Mouse (Mus musculus) induced T-regulatory cell, adult 2 months (primary cell): ENCODE data around the gene Rad52.

Source experiments
- DNase-seq: peaks from one replicate; pipeline ENCODE4 v3.0.0-alpha.2; 2012; ENCODE audit warnings: low read depth

Rad52 gene

DNA sequence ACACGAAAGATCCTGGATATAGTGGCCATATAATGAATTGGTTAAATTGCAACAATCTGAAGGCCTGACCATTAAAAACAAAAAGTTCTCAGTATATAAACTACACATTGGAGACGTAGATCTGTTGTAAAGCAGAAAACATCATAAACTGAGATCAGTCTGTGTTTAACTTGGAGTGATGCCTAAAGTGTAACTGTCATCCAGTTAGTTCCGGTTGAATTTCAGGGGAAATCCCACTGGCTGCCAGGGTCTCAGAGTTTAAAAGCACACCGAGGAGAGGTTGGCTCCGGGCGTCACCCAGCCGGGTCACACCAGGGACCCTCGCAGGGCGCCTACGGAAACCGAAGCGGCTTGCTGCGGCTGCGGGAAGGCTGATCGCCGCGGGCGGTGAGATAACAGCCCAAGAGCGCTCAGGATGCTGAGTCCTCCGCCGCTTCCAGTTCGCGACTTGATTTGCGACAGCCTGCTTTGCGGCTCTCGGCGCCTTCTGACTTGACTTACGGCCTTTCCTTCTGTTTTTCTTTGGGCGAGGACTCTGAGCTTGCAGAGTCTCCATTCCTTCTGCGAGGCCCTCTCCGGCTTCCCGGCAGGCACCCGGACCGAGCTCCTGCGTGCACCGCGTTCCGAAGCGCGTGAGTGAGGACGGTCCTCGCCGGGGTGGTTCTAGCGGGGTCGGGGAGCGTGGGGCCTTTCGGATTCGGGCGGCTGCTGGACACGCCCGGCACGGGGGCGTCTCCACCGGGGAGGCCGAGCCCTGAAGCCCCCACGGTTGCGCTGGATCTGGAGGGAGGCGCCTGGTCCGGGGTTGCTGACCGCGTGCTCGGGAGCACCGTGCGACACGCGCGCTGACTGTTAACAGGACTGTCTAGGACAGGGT, at the start of gene Rad52:
Gene Rad52, plus strand, starts transcription at position 495 of the 877 bp plus-strand sequence.
- DNase-seq: peak; percentile 92

DNA sequence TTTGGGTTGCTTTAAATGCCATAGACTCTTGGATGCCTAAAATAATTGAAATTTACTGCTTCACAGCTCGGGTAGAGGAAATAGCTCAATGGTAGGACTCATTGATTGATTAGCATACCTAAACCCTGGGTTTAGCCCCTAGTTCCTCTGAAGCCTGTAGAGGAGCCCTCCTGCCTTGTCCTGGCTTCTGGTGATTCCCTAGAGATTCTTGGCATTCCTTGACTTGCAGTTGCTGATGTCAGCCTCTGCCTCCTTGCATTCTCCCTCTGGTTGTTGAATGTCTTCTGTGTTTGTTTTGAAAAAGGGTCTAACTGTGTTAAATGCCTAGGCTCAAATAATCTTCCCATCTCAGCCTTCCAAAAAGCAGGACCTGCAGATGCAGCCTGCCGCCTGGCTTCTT, 48.3 kb upstream of the Rad52 start:
- no peak for DNase-seq

DNA sequence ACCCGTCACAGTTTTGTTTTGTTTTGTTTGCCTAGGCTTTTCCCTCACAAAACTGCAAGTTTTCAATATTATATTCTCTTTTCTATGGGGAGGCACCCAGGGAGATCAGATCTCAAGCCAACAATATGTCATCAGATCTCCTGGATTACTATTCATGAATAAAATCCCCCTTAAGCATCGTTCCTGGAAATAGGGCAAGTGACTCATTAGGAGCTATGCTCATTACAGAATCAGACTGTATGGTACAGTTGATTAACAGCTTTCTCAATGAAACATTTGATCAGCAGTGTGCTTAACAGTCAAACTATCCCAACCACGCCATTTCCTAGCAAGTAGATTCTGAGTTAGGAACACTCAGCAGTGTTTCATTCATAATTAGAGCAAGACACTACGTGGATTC, 47.0 kb upstream of the Rad52 start:
- no peak for DNase-seq

DNA sequence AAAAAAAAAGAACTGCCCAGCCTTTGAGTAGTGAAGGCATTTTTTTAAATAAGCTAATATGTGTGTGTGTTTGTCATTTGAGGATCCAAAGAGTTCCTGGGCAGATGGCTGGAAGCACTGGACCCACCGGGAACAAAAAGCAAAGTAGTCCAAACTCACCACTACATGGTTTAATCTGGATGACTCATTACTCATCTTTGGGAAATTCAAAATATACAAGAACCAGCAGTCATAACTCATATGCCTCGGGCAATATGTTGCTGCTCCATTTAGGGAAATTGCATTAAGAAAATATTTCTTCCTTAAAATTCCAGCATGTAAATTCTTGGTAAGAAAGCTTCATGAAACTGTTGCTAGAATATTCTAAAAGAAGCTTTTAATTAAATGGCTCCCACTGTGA, 42.3 kb upstream of the Rad52 start:
- DNase-seq: no peak

DNA sequence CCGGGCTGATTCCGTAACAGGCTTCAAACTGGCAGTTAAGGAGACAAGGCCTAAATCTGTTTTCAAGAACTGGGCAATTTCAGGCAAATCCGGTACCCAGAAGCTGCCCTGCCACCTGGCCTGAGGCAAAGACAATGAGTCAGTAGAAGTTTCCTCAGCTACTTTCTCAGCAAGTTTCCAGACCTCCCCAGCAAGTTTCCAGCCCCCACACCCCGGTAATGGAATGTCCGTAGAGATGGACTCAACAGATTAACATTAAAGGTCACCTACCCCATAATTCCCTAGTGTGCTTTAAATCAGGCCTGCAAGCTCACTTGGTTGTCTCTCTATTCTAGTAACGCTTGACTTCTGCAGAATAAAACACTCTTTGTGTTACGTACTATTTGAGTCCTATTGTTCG, 41.0 kb upstream of the Rad52 start:
- no peak for DNase-seq

DNA sequence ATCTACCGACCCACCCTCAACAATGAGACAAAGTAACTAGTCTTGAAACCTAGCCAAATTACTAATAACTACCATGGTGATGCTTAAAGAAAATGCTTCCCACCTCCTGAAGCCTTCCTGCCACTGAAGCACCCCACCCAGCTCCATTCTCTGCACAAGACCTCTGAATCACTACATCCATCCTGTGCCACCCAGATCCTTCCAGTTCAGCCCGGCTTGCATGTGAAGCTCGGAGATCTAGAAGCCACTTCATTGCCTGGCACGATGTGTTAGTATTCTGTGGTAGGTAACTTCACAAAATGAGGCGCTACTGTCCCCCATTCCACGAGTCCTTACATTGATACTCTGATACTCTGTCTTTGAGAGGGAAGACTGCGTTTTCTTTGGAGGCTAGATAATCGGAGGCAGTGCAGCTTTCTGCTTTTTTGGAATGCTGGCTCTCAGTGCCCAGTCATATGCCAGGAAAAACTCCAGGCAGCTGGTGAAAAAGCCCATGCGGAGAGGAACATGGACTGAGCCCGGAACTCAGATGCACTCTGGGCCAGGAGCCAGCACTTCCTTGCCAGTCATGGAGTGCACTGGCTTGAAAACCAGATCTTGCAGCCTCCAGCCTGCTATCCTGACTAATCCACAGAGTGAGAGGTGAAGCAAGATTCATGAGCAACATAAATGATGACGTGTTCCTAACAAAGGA, 38.0 kb upstream of the Rad52 start:
- DNase-seq: no peak

DNA sequence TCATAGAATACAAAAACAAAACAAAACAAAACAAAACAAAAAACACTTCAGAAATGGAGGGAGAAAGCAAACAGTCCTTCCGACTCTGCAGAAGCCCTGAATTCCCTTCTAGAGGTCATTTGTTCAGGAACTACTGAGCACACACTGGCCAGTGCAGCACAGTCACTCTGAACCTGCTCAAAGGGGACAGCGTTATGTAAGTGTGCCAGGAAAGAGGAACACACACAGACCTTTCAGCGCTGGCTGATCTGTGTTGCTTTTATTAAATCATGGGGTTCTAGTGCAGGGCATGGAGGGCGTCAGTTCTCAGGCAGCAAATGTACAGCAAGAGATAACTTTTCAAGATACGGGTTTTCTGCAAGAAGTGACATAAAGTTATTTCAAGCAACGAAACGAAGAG, 19.3 kb upstream of the Rad52 start:
- DNase-seq: no peak

DNA sequence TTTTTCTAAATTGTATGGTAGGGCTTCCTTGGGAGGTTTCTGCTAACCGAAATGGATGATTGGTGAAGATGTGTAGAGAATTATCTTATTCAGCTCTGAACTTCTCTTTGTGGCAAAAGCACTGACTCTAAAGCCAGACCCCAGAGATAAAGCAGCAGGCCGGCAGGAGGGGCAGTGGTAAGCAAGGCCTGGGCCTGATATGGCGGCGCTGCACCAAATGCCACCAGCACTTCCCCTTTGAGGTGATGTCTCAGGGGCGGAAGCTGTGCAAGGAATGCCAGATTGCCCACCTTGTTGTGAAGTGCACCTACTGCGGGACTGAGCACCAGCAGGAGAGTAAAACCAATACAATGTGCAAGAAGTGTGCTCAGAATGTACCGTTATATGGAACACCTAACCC, 9.8 kb upstream of the Rad52 start:
- no peak for DNase-seq

DNA sequence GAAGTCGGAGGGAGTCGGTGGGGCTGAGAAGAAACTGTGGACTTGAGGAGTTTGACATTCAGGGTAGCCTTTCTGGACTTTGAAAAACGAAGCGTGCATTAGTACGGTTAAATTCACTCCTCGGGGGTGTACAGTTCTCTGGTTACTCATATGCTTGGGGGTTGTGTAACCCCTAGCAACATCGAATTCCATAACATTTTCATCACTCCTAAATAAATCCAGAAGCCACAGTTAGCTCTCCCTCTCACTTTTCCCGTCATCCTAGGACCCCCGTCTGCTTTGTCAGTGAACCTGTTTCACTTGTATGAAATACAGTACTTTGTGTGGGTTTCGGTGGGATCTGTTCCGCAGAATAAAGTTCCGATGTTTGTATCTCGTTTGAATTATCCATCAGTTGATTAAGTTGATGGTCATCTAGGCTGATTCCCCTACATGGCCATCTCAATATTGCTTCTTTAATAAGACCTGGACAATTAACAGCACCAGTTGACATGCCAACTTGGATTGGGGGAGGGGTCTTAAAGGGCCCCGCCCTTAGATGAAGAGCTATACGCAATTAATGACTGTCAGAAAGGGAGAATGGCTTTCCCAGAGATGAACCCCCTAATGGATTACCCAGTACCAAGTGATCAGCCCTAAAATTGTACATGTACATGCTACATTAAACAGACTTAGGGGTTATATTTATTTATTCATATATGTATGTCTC, 737 bp downstream of the Rad52 start:
- peak; percentile 52 for DNase-seq

DNA sequence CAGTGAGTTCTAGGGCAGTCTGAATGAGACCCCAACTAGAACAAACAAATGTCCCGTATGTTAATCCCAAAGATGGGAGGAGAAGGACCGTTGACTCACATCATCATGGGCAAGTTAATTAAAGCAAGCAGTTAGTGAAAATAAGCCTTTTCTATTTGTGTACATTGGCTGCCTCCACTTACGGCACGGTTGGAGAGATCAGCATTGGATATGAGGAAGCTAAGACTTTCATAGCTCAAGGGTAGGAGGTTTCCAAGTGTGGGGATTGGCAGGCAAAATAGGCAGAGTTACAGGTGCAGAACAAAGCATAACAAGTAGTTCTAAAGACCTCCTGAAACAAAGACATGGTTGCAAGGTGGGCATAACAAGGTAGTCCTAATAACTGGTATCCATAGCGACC, 3.0 kb downstream of the Rad52 start:
- DNase-seq: no peak

DNA sequence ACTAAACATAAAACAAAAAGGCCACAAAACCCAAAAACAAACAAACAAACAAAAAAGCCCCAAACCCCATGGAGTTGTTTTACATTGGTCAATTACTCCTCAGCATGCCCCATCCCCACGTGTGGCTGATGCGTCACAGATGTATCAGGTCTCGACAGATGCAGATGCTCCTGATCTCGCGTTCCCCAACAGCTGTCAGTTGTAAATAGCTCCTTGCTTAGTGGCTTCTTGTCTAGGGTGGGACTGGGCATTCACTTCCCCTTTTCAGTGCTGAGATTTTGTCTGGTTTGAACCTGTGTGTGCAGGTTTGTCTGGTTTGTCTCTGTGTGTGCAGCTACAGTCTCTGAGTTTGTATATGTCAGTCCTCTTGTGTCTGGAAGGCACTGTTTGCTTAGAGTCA, 9.5 kb downstream of the Rad52 start:
- no peak for DNase-seq

DNA sequence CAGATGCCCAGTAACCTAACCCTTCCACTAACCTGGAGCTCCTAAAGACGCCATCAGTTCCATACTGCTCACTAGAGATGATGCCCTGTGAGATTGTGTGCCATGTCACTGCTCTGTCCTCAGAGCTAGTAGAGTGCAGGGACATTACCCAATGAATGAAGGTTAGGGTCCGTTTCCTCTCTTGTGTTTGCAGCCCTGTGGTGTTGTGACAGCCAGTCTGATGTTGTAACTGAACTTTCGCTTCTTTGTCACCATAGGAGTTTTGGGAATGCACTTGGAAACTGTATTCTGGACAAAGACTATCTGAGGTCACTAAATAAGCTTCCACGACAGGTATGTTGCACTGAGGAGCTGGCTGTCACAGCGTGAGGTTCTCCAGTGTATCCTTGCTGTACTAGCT, 13.2 kb downstream of the Rad52 start:
- no peak for DNase-seq

DNA sequence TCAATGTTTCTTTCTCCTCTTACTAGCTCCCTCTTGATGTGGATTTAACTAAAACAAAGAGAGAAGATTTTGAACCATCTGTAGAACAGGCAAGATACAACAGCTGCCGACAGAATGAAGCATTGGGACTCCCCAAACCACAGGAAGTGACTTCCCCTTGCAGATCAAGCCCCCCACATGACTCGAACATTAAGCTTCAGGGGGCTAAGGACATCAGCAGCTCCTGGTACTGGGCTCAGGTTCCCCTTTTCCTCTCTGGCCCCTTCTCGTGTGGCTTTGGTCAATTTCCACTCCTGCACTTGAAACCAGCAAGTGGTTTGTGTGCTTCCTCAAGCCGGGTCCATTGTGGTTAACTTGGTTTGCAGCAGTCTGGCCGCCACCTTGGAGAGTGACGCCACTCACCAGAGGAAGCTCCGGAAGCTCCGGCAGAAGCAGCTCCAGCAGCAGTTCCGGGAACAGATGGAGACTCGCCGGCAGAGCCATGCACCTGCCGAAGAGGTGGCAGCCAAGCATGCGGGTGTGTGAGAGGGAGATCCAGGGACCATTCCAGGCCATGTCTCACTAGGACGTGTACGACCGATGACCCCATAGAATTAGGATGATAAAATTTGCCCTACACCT, 16.2 kb downstream of the Rad52 start:
- peak; percentile 55 for DNase-seq

DNA sequence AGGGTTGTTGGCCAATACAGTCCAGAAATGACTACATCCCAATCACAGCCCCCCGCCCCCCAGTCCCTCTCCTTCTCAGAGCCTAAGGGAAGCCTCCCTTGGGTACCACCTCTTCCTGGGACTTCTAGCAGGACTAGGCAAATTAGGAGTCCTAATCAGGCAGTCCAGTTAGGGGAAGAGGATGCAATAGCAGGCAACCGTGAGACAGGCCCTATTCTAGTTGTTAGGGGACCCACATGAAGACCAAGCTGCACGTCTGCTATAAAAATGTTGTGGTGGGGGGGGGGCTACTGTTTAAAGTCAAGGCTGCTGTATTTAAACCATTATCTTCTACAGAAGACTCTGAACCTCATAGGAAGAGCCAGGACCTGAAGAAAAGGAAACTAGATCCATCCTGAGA, 19.6 kb downstream of the Rad52 start:
- DNase-seq: no peak

DNA sequence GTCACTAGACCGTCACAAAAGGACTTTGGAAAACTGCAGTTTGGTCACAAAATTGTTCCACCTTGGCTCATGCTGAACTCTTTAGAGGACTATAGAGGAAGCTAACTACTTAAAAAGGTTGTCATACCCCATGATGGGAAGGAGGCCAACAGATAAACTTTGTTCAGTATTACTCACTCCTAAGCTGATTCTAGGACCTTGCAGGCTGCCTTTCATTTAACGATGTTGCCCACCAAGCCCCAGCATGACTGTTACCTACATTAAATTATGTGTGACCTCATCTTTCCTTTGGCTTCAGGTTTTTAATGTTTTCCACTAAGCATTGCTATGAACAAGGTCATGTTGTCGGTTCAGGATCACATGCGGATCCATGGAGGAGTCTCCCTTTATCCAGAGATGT, 20.0 kb downstream of the Rad52 start:
- no peak for DNase-seq

DNA sequence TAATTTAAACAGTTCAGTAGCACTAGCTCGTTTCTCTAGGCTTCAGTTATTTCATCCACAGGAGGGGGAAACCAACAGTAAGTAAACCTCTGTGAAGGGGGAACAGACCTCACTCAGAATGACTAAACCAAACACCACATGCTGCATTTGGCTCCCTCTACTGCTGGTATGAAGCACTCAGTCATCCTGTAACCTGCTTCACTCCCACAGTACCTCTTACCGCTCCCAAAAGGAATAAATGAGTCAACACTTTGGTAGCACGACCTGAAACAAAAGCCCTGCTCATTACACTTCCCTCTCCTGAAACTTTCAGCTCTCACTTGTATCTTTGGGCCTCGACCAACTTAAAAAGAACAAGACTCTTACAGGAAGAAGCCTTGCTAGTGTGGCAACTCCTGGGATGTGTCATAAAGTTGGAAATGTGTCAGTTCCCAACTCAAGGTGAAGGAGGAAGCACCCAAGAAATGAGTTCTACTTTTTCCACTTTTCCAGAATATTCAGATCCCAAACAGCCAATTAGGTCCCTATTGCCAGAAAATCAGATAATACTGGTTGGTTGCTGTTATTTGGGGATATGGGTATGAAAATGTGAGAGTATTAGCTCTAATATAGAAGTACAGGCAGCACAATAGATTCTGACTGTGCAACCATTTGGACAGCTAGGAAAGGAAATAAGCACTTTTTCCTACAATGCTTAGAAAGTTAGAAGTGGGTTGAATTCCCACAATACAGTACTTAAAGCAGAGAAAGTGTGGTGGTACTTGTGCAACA, 21.9 kb downstream of the Rad52 start:
- DNase-seq: peak; percentile 41
